Mouse (Mus musculus) small intestine, adult 2 months (tissue): ENCODE measurements around the gene Casd1.

Source experiments
- CTCF ChIP-seq: fragments of 200-500 bp; IDR thresholded peaks from 2 replicates; pipeline ENCODE4 v1.5.1; 2012; ENCODE audit warnings: low read depth, mild to moderate bottlenecking, control low read depth, inconsistent platforms, low read length, moderate library complexity, mixed read lengths; ENCODE audit not compliant: insufficient replicate concordance, insufficient read length; ENCODE audit errors: extremely low read depth
- POLR2A ChIP-seq: fragments of 200-500 bp; IDR thresholded peaks from 2 replicates; pipeline ENCODE4 v1.6.1; 2012; ENCODE audit warnings: low read depth, mild to moderate bottlenecking, control low read depth, inconsistent platforms, low read length, moderate library complexity

GRCm38 (mm10) chr6:4647351-4647750 lies 46.7 kb downstream of the Casd1 start:
- no peak for TF ChIP-seq POLR2A
- TF ChIP-seq CTCF, result no peak
